In genomic region chr3:50905274-50905992, GRCm38 (mm10) we compare ENCODE assay signal across 8 mouse cellular contexts.
DNase-seq lines count a peak whose midpoint lies in the region; ATAC-seq and TF ChIP-seq lines count a peak whose summit lies in the region.

No protein-coding gene starts in this region.

- DNase-seq in cerebellum, adult 11 months, result peak; percentile 12
- no peak for DNase-seq in cerebellum, adult 8-10 months
- DNase-seq in embryo, embryonic 10.5 days (ENCODE audit: low spot score), result peak; percentile 53
- peak; percentile 16 for DNase-seq in hindbrain, postnatal 0 days (ENCODE audit: low spot score)
- DNase-seq in liver, result peak; percentile 15
- DNase-seq in frontal cortex, postnatal 25 days (ENCODE audit: low spot score in 2 of 2), result no peak
- no peak for DNase-seq in right cerebral cortex, postnatal 25 days

- no peak overlapping the region for H3K9ac ChIP-seq in hindbrain, postnatal 0 days (replicated peaks; ENCODE audit: low read length)
- H3K9ac ChIP-seq in neural tube, embryonic 13.5 days, result peak overlapping the region; percentile 47; the same call in 1 of the 2 replicates

- no peak for TF ChIP-seq CTCF in hindbrain, postnatal 0 days (IDR thresholded peaks at IDR 0.05; ENCODE audit: low read depth)

- peak; percentile 24 for ATAC-seq in hindbrain, postnatal 0 days
- peak; percentile 48; the same call in 1 of the 2 replicates for ATAC-seq in neural tube, embryonic 13.5 days (ENCODE audit: low read depth)

- no peak overlapping the region for H3K4me3 ChIP-seq in hindbrain, postnatal 0 days (ENCODE audit: low read length)
- H3K4me3 ChIP-seq in neural tube, embryonic 13.5 days, result 0 out of 2 replicates have a peak overlapping the region, but pooled peaks have one; percentile 14

- peaks cover 4% of the 10 kb centered on the region; the same call in 1 of the 2 replicates for H3K4me1 ChIP-seq in hindbrain, postnatal 0 days (ENCODE audit: insufficient read depth, low read length)
- peaks cover 21% of the 10 kb centered on the region for H3K4me1 ChIP-seq in neural tube, embryonic 13.5 days (replicated peaks)

- 13% methylated on average over 16 of the region's 16 CpGs for WGBS in hindbrain, postnatal 0 days
- 19% methylated on average over 16 of the region's 16 CpGs for WGBS in neural tube, embryonic 13.5 days

- H3K36me3 ChIP-seq in hindbrain, postnatal 0 days (ENCODE audit: insufficient read depth, low read length), result no peaks in the 10 kb centered on the region
- H3K36me3 ChIP-seq in neural tube, embryonic 13.5 days, result no peaks in the 10 kb centered on the region

- H3K27ac ChIP-seq in hindbrain, postnatal 0 days, result peak overlapping the region; percentile 45
- H3K27ac ChIP-seq in neural tube, embryonic 13.5 days (replicated peaks), result peak overlapping the region; percentile 79

- H3K9me3 ChIP-seq in hindbrain, postnatal 0 days (ENCODE audit: low read length), result no peaks in the 10 kb centered on the region
- no peaks in the 10 kb centered on the region for H3K9me3 ChIP-seq in neural tube, embryonic 13.5 days

- H3K4me2 ChIP-seq in hindbrain, postnatal 0 days (ENCODE audit: low read depth, low read length), result peak overlapping the region; percentile 61
- H3K4me2 ChIP-seq in neural tube, embryonic 13.5 days, result peak overlapping the region; percentile 58

- H3K27me3 ChIP-seq in hindbrain, postnatal 0 days (ENCODE audit: insufficient read depth, low read length), result no peaks in the 10 kb centered on the region
- H3K27me3 ChIP-seq in neural tube, embryonic 13.5 days, result no peaks in the 10 kb centered on the region

Comparison
In these comparisons a context has a peak if more than half of its experiments do, and no peak if none do; other contexts are left out.
1. DNase-seq: peak in cerebellum, adult 11 months (single experiment), embryo, embryonic 10.5 days (single experiment), hindbrain, postnatal 0 days (single experiment) and liver (single experiment); none in cerebellum, adult 8-10 months (single experiment), frontal cortex, postnatal 25 days (0 of 2) and right cerebral cortex, postnatal 25 days (single experiment).